Mouse (Mus musculus): ENCODE data around the gene Slc22a8.

The Slc22a8 gene

DNA sequence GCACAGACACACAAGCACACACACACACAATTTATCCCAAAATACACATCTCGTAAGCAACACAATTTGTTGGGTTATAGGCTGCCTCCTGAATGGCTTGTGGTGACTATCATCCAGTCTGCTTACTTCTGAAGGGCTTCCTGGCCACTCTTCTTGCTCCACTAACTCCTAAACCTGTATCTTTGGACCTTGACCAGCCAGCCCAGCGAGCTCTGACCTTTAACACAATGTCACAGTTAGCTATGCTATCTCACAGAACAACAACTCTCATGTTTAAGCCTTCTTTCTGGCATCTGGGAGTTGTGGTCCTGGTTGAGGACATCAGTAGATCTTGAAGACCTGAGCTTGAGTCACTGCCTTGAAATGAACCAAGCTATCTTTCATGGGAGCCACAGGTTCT is 8.2 kb downstream of the Slc22a8 start:
- no peak for DNase-seq (ENCODE audit: low spot score in 2 of 2)

GRCm38 (mm10) chr19:8601922-8602321 is 10.9 kb downstream of the Slc22a8 start:
- no peak for DNase-seq (ENCODE audit: low spot score in 2 of 2)

GRCm38 (mm10) chr19:8602914-8603313 is 11.9 kb downstream of the Slc22a8 start:
- DNase-seq (ENCODE audit: low spot score in 2 of 2), result no peak

- DNase-seq (ENCODE audit: low spot score in 2 of 2), result no peak
Measured at GRCm38 (mm10) chr19:8604536-8605240, 13.6 kb downstream of the Slc22a8 start.

DNA sequence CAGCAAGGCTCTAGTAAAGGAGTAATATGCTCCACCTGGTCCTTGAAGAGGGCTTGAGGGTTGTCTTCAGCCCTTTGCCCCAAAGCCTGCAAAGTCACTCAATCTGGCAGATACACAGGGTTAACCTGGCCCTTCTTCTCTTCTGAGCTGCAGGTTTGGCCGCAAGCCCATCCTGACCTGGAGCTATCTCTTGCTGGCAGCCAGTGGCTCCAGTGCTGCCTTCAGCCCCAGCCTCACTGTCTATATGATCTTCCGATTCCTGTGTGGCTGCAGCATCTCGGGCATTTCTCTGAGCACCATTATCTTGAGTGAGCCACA is 14.1 kb downstream of the Slc22a8 start:
- DNase-seq (ENCODE audit: low spot score in 2 of 2), result no peak

- DNase-seq (ENCODE audit: low spot score in 2 of 2), result no peak
Measured at GRCm38 (mm10) chr19:8611358-8612123, 20.5 kb downstream of the Slc22a8 start.

DNA sequence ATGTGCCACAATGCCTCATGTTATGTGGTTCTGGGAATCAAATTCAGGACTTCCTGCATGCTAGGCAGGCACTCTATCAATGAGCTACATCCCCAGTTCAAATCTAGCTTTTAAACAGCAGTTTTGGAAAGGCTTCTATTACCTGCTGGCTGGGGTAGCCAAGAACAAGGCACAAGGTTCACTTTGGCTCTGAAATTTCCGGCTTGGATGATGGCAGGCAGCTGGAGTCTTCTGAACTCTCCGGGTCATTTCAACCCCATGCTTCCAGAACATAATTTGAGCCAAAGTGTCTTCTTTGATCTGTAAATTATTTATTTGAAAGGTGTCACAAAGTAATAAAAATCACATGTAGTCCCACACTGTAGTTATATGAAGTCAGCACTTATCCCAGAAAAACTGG is 22.1 kb downstream of the Slc22a8 start:
- no peak for DNase-seq (ENCODE audit: low spot score in 2 of 2)

DNA sequence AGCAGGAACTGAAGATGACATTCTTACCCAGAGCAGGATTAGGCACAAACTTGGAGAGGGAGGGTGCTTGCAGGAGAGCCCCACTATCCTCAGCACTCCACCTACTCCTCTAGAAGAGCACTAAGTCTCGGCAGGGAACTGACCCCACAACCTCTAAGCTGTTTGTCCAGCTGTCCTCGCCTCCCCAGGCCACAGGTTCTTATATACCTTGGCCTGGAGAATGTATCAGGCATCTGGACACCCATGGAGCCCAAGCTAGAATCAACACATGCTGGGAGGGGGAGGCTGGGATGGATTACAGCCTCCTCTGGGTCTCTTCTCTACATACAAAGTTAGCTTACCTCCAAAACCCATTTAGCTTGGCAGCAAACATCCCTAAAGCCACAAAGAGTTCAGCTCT is 23.3 kb downstream of the Slc22a8 start:
- DNase-seq (ENCODE audit: low spot score in 2 of 2), result no peak

DNA sequence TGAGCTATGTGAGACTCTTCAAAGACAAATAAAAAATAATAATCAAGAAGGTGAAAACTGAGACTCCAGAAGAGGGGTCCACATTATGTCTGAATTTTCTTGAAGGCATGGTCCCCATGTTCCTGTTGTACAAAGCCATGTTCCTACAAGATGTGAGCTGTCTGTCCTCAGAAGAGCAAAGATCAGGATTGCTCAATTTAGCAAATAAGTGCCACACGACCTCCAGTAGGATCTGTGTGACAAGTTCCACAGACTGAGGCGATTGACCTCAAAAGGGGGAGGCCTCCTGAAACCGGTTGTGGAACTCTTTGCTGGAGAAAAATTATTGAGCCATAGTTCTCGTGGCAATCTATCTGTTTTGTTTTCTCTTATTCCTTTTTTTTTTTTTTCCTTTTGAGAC is 25.3 kb downstream of the Slc22a8 start:
- DNase-seq (ENCODE audit: low spot score in 2 of 2), result no peak

- no peak for DNase-seq (ENCODE audit: low spot score in 2 of 2)
Measured at GRCm38 (mm10) chr19:8617904-8618303, 26.9 kb downstream of the Slc22a8 start, which contains the start of gene Slc22a6. Gene Slc22a6, plus strand, starts transcription at chr19:8618039.

DNA sequence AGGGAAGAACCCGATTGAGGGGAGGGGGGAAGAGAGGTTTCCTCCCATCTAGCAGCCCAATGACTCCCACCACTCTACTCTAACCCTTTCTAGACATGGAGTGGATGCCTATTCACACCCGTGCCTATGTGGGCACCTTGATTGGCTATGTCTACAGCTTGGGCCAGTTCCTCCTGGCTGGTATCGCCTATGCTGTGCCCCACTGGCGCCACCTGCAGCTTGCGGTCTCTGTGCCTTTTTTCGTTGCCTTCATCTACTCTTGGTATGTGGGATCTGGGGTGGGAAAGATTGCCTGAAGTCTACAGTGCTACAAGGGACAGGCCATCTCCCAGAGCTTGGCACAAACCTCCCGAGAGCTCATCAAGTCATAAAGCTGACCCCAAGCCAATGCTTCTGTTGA is 30.0 kb downstream of the Slc22a8 start:
- no peak for DNase-seq (ENCODE audit: low spot score in 2 of 2)

DNA sequence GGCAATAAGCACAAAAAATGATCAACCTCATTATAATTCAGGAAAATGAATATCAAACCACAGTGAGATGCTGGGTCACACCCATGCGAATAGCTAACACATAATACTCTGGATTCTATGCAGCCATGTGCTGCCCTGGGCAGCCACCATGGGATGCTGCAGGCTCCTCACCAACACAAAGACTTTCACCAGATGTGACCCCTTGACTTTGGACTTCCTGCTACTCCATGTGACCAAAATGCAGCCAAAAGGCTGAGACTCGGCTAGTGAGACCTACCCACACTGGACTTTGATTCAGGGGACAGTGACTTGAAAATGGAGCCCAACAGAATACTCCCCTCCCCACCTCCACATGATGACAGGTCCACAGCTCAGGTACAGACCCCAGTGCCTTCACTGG is 39.2 kb downstream of the Slc22a8 start:
- no peak for DNase-seq (ENCODE audit: low spot score in 2 of 2)

DNA sequence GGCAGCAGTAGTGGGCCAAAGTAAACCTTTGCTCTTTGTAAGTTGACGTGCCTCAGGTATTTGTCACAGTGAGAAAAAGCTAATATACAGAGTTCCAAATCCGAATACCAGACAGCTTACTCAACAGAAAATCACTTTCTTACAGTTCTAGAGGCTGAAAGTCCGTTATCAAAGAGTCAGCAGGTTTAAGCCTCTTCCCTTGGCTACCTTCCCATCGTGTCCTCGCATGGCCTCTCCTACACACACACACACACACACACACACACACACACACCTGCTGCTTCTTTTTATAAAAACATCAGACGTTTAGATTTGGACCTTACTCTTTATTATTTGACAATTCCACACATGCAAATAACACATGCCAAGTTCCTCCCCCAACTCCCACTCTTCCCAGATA is 39.8 kb downstream of the Slc22a8 start:
- no peak for DNase-seq (ENCODE audit: low spot score in 2 of 2)

DNA sequence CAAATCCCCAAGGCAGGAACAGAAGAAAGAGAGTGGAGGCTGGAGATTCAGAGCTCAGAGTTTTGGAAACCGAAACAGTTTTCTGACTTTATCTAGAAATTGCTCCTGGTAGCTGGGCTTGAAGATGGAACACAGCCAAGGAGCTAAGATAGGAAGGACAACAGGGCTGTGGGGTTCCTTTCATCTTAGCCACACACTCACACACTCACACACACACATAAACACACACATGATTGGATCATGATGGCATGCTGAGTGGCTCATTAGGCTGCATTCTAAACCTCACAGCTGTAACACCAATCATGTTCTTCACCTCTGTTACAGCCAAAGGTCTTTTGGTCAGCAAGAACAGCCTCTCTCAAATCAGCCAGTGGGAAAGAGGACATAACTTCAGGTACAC is 41.0 kb downstream of the Slc22a8 start:
- no peak for DNase-seq (ENCODE audit: low spot score in 2 of 2)

GRCm38 (mm10) chr19:8642086-8642485 is 51.0 kb downstream of the Slc22a8 start:
- no peak for DNase-seq (ENCODE audit: low spot score in 2 of 2)

- no peak for DNase-seq (ENCODE audit: low spot score in 2 of 2)
Measured at GRCm38 (mm10) chr19:8646393-8646792, 55.3 kb downstream of the Slc22a8 start.

DNA sequence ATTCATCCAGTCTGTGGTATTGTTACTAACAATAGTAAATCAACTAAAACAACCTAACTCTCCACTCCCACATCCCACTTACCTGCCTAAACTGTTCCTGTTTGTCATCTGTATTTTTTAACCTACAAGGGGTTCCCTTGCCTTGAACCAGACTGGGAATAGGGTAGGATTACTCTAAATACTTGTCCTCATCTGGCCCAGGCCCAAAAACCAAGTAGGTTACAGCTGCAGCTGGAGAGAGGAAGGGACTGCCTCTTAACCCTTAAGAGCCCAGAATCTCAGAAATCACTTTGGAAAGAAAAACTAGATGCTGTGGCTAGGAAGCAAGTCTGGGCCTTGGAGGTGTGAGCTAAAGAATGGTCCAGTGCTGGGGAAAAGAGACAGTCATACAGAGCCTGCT is 64.8 kb downstream of the Slc22a8 start:
- DNase-seq (ENCODE audit: low spot score in 2 of 2), result no peak

DNA sequence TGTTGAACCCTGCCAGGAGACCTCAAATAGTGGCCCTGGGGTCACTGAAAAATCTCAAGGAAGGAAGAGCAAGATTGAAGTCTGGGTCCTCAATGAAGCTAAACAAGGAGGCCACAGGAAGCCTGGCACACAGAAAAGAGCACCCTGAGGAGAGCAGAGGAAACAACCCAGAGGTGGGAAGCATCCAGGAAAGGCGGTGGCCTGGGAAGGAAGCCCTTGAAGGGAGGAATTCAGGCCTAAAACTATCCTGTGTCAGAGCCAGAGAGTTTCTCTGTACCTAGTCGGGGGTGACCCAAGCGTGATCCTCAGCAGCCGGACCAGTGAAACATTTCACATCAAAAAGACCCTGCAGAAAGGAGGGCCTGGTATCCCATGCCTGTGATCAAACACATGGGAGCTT is 65.3 kb downstream of the Slc22a8 start:
- DNase-seq (ENCODE audit: low spot score in 2 of 2), result no peak
